Mouse (Mus musculus) small intestine, adult 2 months (tissue): ENCODE results near the gene Dyrk1b.

Source experiments
- CTCF ChIP-seq: fragments of 200-500 bp; IDR thresholded peaks from 2 replicates; pipeline ENCODE4 v1.5.1; 2012; ENCODE audit warnings: low read depth, mild to moderate bottlenecking, control low read depth, inconsistent platforms, low read length, moderate library complexity, mixed read lengths; ENCODE audit not compliant: insufficient replicate concordance, insufficient read length; ENCODE audit errors: extremely low read depth
- POLR2A ChIP-seq: fragments of 200-500 bp; IDR thresholded peaks from 2 replicates; pipeline ENCODE4 v1.6.1; 2012; ENCODE audit warnings: low read depth, mild to moderate bottlenecking, control low read depth, inconsistent platforms, low read length, moderate library complexity

DNA sequence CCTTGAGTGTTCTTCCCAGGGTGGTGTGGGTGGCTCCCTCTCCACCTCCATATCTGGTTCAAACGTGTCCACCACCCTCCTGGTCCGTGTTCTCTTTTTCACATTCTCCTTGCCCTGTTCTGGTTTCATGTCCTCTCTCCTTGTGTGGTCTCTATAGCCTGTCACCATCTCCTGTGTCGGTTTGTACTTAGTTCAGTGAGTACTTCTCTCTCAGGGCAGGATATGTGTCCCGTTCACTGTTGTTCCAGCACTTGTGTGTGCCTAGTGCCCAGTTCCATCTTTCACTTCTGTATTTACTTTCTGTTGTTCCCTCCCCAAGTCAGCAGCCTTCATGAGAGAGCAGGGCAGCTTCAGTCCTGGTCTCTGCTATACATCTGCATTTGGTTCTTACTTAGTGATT lies 3.9 kb upstream of the Dyrk1b start:
- TF ChIP-seq POLR2A (no peak), CTCF (no peak)
